Mouse (Mus musculus): Measurements from ENCODE around the gene Utrn. TPM values are rescaled to one million over a fixed set of nuclear protein-coding genes. Genes with fewer than 3 reads are reported as not detected.

Utrn gene
- polyA plus RNA-seq, 3 experiments from 2014 or later, result 143 to 631 (median 388) TPM

DNA sequence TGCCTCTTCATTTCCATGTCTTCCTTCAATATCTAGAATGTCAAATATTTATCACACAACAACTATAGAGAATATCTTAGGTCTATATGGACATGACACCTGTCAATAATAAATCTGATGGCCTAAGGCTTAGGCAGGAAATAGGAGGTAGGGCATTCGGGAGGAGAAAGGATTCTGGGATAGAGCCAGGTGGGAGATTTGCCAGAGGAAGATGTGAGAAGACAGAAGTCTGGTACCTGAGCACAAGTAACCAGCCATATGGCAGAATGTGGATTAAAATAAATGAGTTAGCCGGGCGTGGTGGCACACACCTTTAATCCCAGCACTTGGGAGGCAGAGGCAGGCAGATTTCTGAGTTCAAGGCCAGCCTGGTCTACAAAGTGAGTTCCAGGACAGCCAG, 141.3 kb downstream of the Utrn start:
- no peak for ATAC-seq

DNA sequence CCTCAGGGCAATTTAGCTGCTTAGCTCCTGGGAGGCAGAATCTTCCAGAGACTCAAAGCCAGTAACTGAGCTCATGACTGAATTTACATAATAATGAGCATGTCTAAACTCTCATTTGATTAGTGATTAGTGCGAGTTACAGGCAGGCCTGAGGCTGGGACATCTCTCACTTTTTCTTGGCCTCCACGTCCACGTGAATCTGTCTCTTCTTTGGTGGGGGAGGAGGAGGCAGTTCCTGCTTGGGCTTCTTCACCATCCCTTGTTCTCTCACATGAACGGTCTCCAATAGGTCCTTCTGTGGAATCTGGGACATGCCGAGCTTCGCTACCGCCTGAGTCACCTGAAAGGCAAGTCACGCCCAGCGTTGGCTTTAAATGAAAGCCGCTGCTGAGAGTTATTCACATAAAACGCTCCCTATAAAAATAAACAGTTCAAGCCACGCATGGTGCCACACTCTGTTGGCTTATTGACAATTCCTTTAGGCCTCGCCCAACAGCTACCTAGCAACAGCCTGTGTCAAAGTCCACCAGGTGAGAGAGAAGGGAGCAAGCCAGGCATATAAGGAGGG, 143.0 kb downstream of the Utrn start:
- no peak for ATAC-seq

DNA sequence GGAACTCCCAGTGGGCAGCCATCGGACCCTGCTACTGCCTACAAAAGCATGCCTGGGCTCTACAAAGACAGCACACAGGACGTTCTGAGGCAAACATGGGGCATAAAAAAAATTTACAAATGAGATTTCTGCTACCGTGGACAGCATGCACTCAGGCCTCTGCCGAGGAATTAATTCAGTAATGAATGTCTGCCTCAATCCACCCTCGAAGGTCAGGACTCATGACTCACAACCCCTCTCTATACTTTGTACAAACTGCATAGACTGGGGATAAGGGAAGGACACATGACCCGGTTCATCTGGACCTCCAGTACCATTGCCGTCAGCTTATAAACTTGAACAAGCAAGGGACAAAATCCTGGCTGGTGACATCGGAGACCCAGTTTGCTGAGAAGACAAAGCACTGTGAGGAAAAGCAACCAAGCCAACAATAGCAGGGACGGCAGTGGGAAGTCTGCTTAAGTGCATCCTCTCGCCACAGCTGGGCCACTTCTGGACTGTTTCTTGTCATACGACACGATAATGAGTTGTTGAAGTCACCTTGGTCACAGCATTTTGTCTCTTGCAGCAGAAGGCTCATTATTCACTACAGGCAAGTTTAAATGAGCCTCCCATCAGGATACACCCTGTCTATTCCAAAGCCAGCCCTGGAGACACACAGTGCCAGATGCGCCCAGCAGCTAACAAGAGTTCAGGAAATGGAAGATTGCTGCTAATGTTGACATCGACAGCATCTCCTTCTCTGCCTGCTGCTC, 144.7 kb downstream of the Utrn start:
- ATAC-seq, result no peak

DNA sequence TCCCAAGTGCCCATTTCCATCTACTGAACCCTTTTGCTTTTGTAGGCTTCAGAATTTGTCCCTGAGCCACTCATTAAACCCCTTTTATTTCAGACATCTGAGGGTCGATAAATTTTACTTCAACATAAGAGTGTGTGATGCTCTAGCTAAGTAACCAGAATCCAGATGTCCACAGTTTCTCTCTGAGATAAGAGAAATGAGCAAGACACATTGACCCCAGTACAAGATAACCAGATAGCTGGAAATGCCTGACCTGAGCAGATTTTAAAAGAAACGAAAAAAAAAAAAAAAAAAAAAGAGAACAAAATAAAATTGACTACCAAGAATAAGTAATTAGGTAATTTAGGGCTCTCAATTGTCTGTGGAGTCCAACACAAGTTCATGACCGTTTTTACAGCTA, 145.9 kb downstream of the Utrn start:
- ATAC-seq, result no peak

GRCm38 (mm10) chr10:12722111-12722510, 147.1 kb downstream of the Utrn start:
- no peak for ATAC-seq

GRCm38 (mm10) chr10:12718386-12718785, 150.8 kb downstream of the Utrn start:
- no peak for ATAC-seq

GRCm38 (mm10) chr10:12717381-12717780, 151.8 kb downstream of the Utrn start:
- ATAC-seq, result no peak

DNA sequence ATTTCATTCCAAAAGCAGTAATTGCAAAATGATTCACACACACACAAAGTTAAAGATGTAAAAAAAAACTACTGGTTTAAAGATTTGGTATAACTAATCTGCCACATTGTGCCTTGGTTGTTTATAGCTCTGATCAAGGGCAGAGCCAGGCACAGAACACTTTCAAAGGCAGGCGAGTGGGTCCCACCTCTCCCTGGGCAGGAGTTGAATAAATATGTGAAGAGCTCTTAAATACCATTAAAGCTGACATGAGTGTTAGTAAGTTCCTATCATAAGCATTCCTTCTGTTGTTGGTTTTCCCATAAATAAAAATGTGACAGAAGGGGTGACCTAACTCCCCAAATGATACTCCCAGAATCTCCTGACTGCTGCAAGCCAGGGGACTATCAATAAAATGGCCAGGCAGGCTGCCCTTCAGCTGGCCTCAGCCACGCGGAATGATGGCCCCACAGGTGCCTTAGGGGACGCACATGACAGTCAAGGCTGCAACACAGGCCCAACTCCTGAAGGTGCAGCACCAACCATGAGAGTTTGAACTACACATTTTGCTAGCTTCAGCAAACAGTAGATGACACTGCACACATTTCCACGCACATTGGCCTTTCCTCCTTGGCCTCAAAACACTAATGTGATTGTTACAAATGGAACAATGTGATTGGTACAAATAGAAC, 152.4 kb downstream of the Utrn start:
- no peak for ATAC-seq

DNA sequence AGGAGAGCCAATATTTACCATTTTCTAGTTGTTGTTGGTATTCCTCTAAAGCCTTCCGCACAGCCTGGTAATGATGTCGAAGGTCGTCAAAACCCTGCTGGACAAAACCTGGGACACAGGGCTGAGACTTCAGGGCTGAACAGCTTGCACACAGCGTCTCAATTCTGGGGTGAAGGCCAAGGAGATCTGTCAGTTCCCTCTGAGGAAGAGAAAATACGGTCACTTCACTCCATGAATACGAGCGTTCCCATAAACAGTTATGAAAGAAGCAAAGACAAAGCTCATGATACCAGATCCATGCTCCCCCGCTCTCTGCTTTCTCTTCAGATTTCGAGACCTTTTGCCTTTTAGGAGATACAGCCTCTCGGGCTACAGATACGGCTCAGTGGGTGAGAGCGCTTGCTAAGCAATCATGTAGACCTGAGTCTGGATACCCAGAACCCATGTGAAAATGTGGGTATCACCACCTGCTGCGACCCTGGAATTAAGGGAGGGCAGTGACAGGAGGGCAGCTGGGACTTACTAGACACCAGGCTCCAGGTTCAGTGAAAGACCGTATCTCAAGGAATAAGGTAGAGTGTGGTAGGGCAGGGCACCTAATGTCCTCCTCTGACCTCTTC, 155.8 kb downstream of the Utrn start:
- no peak for ATAC-seq

GRCm38 (mm10) chr10:12711332-12711831, 157.8 kb downstream of the Utrn start:
- ATAC-seq, result no peak

- no peak for ATAC-seq
Observed at GRCm38 (mm10) chr10:12706516-12706915, 162.6 kb downstream of the Utrn start.

- no peak for ATAC-seq
Observed at GRCm38 (mm10) chr10:12705990-12706389, 163.2 kb downstream of the Utrn start.

DNA sequence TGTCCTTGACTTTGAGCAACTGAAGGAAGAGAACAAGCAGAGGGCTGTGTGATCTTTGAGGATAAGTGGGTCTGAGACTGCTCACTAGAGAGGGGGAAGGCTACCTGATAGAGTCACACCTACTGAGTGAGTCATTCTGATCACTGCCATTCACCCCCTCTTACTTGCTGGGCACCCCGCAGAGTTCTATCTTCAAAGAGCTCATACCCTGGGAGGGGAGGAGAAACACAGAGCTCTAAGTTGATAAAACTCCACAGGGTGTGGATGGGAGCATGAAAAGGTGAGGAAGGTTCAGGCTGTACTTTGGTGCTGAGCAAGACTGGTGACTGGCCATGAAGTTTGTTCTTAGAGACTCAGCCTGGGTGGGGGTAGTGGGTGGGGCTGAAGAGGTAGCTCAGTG, 164.9 kb downstream of the Utrn start:
- ATAC-seq, result no peak

GRCm38 (mm10) chr10:12703526-12703925, 165.6 kb downstream of the Utrn start:
- ATAC-seq, result no peak

DNA sequence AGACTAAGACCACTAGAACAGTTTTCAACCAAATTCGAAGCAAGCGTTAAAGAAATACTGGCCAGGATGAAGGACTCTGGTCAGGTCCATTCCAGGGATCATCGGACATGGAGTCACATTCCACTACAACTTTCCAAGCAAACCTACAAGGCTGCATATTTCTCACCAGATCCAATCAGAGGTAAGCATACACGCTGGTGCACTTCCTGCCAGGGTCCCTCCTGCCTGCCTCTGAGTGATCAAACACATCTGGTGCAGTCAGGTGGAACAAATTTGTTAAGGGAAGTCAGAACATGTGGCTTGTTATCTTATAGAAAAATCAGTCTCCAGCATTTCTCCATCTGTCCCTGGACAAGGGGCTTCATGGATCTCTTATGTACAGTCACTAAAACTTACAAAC, 167.0 kb downstream of the Utrn start:
- no peak for ATAC-seq

- no peak for ATAC-seq
Observed at GRCm38 (mm10) chr10:12701694-12702093, 167.5 kb downstream of the Utrn start.

DNA sequence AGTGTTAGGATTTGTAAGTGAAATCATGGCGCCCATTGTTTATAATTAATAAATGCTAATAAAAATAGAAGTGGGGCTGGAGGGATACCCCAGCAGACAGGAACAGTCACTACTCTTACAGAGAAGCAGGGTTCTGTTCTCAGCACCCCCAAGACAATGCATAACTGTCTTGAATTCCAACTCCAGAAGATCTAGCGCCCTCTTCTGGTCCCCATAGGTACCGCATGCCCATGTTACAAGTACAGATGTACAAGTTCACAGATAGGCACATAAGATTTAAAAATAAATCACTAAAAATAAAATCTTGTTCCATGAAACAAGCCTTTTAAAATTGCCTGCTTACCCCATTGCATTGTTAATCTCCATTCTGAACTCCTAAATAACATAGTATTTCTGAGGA, 168.6 kb downstream of the Utrn start:
- no peak for ATAC-seq

DNA sequence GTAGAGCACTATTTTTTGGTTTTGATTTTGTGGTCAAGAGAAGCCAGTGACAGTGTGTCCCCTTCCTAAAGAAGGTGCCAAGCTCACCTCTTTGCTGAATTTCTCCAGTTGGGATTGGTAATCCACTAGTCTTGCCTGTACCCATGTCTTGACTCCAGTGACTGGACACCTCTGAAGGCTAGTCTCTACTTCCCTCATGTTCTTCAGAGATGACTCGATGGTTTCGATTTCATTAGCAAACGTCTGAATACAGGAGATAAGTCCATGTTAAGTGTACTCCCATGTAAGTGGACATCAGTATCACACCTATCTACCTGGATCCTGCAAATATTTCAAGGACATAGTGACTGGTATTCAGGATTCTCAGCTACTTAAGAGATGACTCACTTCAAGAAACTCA, 171.3 kb downstream of the Utrn start:
- ATAC-seq, result no peak

GRCm38 (mm10) chr10:12696704-12697103, 172.5 kb downstream of the Utrn start:
- ATAC-seq, result no peak

GRCm38 (mm10) chr10:12694774-12695173, 174.4 kb downstream of the Utrn start:
- no peak for ATAC-seq

DNA sequence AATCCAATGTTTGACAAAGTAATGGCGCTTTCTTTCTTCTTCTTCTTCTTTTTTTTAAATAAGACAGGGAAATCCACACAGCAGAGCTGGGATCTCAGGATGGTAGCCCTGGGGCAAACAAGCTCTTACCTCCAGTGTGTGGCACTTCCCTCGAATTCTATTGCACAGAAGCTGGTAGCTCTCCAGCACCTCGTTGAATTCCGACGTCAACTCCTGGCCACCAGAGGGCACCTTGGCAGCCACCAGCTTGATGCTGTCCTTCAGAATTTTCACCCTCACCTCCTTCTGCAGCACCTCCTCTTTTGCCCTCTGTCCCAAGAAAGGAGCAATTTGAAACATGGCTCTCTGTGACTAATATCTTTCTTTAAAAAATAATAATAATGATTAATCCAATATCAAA, 178.6 kb downstream of the Utrn start:
- peak; percentile 52 for ATAC-seq

- ATAC-seq, result no peak
Observed at GRCm38 (mm10) chr10:12685683-12686082, 183.5 kb downstream of the Utrn start.

- no peak for ATAC-seq
Observed at GRCm38 (mm10) chr10:12684018-12684417, 185.1 kb downstream of the Utrn start.
